Mouse (Mus musculus): Measurements from ENCODE around the gene Rdh12.
"Not testable (repeated sequence)": the region's sequence is repeated elsewhere in the genome, so short reads cannot be mapped to it uniquely, and the experiment has no call there.

The Rdh12 gene

GRCm38 (mm10) chr12:79208703-79209464 lies at the start of gene Rdh12:
Gene Rdh12, plus strand, starts transcription at chr12:79208914.
- no peak for DNase-seq (ENCODE audit: low spot score)

- DNase-seq (ENCODE audit: low spot score) = no peak
These were observed 45.8 kb upstream of the Rdh12 start for GRCm38 (mm10) chr12:79162876-79163275.

- DNase-seq (ENCODE audit: low spot score) = no peak
These were observed 39.5 kb upstream of the Rdh12 start for GRCm38 (mm10) chr12:79169173-79169572.

- no peak for DNase-seq (ENCODE audit: low spot score)
These were observed 38.3 kb upstream of the Rdh12 start for GRCm38 (mm10) chr12:79170421-79170820.

GRCm38 (mm10) chr12:79171269-79171995 lies 37.3 kb upstream of the Rdh12 start:
- no peak for DNase-seq (ENCODE audit: low spot score)

GRCm38 (mm10) chr12:79172019-79172941 lies 36.4 kb upstream of the Rdh12 start, which contains the start of gene Vti1b:
Gene Vti1b, minus strand, starts transcription at chr12:79172667.
- peak; percentile 81 for DNase-seq (ENCODE audit: low spot score)

- DNase-seq (ENCODE audit: low spot score) = no peak
These were observed 35.0 kb upstream of the Rdh12 start for GRCm38 (mm10) chr12:79173721-79174120.

- DNase-seq (ENCODE audit: low spot score) = no peak
These were observed 32.7 kb upstream of the Rdh12 start for GRCm38 (mm10) chr12:79175998-79176397.

- DNase-seq (ENCODE audit: low spot score) = not testable (repeated sequence)
These were observed 23.6 kb upstream of the Rdh12 start for GRCm38 (mm10) chr12:79185160-79185559.

- DNase-seq (ENCODE audit: low spot score) = peak; percentile 27
These were observed 17.6 kb upstream of the Rdh12 start for GRCm38 (mm10) chr12:79190931-79191673.

- DNase-seq (ENCODE audit: low spot score) = peak; percentile 47
These were observed 17.0 kb upstream of the Rdh12 start for GRCm38 (mm10) chr12:79191701-79192100.

- DNase-seq (ENCODE audit: low spot score) = no peak
These were observed 16.5 kb upstream of the Rdh12 start, which contains the start of gene Rdh11 for GRCm38 (mm10) chr12:79192193-79192592. Gene Rdh11, minus strand, starts transcription at chr12:79192293.

- peak; percentile 36 for DNase-seq (ENCODE audit: low spot score)
These were observed 15.3 kb upstream of the Rdh12 start for GRCm38 (mm10) chr12:79193441-79193840.

GRCm38 (mm10) chr12:79197105-79197504 lies 11.6 kb upstream of the Rdh12 start:
- no peak for DNase-seq (ENCODE audit: low spot score)

- no peak for DNase-seq (ENCODE audit: low spot score)
These were observed 6.8 kb upstream of the Rdh12 start for GRCm38 (mm10) chr12:79201882-79202281.

- DNase-seq (ENCODE audit: low spot score) = no peak
These were observed 2.7 kb downstream of the Rdh12 start for GRCm38 (mm10) chr12:79211447-79211846.

- DNase-seq (ENCODE audit: low spot score) = no peak
These were observed 8.8 kb downstream of the Rdh12 start for GRCm38 (mm10) chr12:79217511-79217910.

- DNase-seq (ENCODE audit: low spot score) = no peak
These were observed 26.9 kb downstream of the Rdh12 start for GRCm38 (mm10) chr12:79235485-79236080.

- no peak for DNase-seq (ENCODE audit: low spot score)
These were observed 33.3 kb downstream of the Rdh12 start for GRCm38 (mm10) chr12:79241985-79242384.

- DNase-seq (ENCODE audit: low spot score) = no peak
These were observed 34.2 kb downstream of the Rdh12 start for GRCm38 (mm10) chr12:79242921-79243320.

- DNase-seq (ENCODE audit: low spot score) = no peak
These were observed 39.4 kb downstream of the Rdh12 start for GRCm38 (mm10) chr12:79248110-79248509.

Data from ovary, adult 18-20 months (tissue).